Mouse (Mus musculus) megakaryocyte, embryonic 14.5 days (primary cell): ENCODE results near the gene Vps37b. TPM values are rescaled to one million over a fixed set of nuclear protein-coding genes. Genes with fewer than 3 reads are reported as not detected.

ENCODE experiments used
- H3K27me3 ChIP-seq: replicated peaks from 2 replicates; pipeline ENCODE3; 2012; ENCODE audit warnings: inconsistent platforms
- H3K36me3 ChIP-seq: replicated peaks from 2 replicates; pipeline ENCODE3; 2012; ENCODE audit warnings: low read length, inconsistent platforms, mixed read lengths
- H3K4me1 ChIP-seq: 2 replicates; pipeline ENCODE4 v1.6.1; 2012; ENCODE audit warnings: inconsistent platforms
- H3K4me3 ChIP-seq: replicated peaks from 2 replicates; pipeline ENCODE3; 2012; ENCODE audit warnings: moderate library complexity, mild to moderate bottlenecking, inconsistent platforms
- H3K9me3 ChIP-seq: 2 replicates; pipeline ENCODE4 v1.6.1; 2012; ENCODE audit warnings: inconsistent platforms
- FLI1 ChIP-seq: IDR thresholded peaks from 2 replicates; pipeline ENCODE4 v1.6.1; 2012; ENCODE audit warnings: low read length, inconsistent platforms, mixed read lengths
- GATA1 ChIP-seq: IDR thresholded peaks from 3 replicates; pipeline ENCODE4 v1.6.1; 2012; ENCODE audit warnings: mixed read lengths, low read length, inconsistent platforms, borderline replicate concordance
- polyA plus RNA-seq: library from polyadenylated mRNA; stranded (reverse); fragments of >175 nt; gene quantifications from 2 replicates; pipeline ENCODE4 v1.2.3, GENCODE M21; 2012; ENCODE audit warnings: low replicate concordance; ENCODE audit not compliant: insufficient read depth

Vps37b gene
- polyA plus RNA-seq, 1 experiment: 437 TPM

DNA sequence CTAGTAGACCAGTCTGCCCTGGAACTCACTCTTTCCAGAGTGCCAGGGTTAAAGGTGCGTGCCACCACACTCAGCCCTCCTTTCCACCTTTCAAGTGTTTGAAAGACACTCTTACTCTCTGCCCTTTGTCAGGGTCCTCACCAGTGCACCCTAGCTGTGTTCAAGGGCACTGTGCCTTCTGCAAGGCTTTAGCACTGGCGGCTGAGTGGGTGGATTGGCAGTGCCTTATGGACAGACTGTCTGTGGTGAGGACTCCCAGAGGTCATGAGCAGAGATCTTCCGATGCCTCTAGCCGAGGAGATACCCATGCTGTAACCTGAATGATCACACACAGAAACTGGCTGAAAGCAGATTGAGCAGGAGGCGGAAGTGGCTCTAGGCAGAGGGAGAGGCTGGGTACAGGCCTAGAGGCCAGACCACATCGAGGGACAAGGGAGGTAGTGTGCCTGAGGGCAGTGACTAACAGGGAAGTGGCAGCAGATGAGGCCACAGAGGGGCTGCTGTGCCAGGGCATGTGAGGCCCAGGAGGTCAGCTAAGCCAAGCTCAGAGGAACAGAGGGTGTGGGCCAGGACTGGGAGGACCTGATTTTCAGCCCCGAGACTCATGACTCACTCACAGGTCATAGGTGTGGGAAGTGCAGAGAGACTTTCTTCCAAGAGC lies 14.8 kb upstream of the Vps37b start:
- H3K4me1 ChIP-seq: peaks cover 98% of the 10 kb centered on the region
- H3K4me3 ChIP-seq: peak overlapping the region; percentile 77
- peaks cover 34% of the 10 kb centered on the region for H3K36me3 ChIP-seq
- TF ChIP-seq FLI1 (no peak), GATA1 (no peak)
- H3K27me3 ChIP-seq: no peaks in the 10 kb centered on the region
- H3K9me3 ChIP-seq: no peaks in the 10 kb centered on the region

DNA sequence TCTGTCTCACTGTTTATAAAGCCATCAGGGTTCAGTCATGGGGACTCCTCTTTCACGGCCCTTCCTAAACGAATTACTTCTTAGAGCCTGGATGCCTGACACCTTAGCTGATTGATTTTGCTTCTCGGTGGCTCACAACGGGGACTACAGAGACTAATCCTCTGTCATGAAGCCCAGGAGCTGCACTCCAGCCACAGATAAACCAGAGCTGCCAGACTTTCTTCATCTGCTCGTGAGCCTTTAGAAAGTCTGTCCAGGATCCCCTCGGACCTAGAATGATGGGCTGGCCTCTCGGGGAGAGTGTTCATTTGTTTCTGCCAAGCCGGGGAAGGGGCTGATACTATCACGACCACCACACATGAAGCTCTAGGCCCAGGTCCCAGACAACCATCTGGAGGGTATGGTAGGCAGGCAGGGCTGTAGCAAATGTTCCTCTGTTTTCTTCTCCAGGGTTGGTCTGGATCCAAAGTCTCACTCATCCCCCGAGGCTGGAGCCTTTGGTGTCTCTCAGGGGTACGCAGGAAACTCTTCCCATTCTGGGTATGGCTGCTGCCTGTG lies 13.5 kb upstream of the Vps37b start:
- H3K4me1 ChIP-seq: peaks cover 93% of the 10 kb centered on the region
- H3K36me3 ChIP-seq: peaks cover 40% of the 10 kb centered on the region
- no peaks in the 10 kb centered on the region for H3K9me3 ChIP-seq
- no peak overlapping the region for H3K4me3 ChIP-seq
- TF ChIP-seq GATA1 (no peak), FLI1 (no peak)
- H3K27me3 ChIP-seq: no peaks in the 10 kb centered on the region

DNA sequence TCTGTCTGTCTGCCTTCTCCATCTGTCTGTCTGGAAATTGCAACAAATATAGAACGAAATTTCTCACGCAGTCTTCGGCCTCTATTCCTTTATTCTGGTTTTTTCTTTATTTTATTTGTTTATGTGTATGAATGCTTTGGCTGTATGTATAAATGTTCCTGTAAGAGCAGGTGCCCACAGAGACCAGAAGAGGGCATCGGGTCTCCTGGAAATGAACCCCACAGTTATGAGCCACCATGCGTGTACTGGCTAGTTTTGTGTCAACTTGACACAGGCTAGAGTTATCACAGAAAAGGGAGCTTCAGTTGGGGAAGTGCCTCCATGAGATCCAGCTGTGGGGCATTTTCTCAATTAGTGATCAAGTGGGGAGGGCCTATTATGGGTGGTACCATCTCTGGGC lies 11.9 kb upstream of the Vps37b start:
- peaks cover 89% of the 10 kb centered on the region for H3K4me1 ChIP-seq
- TF ChIP-seq GATA1 (no peak), FLI1 (no peak)

DNA sequence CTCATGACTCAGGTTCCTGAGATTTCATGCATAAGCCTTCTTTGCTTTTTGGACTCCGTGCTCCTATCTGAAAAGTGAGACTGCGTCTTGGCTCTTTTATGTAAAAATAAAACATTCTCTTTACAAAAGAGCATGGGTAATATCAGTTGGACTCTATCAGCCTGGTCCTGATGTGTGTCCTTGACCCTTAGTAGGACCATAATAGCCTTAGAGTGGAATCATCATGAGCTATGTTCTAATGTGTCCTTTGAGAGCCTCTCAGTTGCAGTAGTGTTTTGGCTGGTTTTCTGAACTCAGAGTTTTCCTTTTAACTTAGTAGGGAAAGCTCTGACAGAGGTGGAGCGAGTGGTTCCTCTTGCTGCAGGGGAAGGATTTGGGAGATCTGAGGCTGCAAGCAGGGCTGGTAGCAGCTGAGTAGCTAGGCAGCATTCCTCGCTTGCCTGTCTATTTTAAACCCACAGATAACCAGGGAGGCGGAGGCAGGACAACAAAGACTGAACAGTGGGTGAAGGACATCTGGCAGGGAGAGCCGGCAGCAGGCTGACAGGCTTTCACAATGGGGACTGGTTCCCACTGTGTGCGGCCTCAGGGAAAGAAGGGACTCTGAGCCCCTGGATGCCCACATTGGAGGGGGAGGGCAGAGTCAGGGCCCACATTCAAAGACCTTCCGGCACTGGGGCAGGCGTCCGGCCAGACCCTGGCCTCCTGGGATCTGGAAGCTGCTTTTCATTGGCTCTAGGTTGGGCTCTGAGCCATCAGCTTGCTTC lies 11.3 kb upstream of the Vps37b start:
- Histone ChIP-seq H3K4me3 (peak overlapping the region; percentile 86), H3K9me3 (no peaks in the 10 kb centered on the region), H3K27me3 (no peaks in the 10 kb centered on the region), H3K36me3 (peaks cover 44% of the 10 kb centered on the region), H3K4me1 (peaks cover 88% of the 10 kb centered on the region)
- no peak for TF ChIP-seq GATA1
- TF ChIP-seq FLI1: no peak

More for the DNA sequence above, 11.9 kb upstream of the Vps37b start:
- Histone ChIP-seq H3K36me3 (peaks cover 45% of the 10 kb centered on the region), H3K27me3 (no peaks in the 10 kb centered on the region), H3K4me3 (peak overlapping the region; percentile 86), H3K9me3 (no peaks in the 10 kb centered on the region)

DNA sequence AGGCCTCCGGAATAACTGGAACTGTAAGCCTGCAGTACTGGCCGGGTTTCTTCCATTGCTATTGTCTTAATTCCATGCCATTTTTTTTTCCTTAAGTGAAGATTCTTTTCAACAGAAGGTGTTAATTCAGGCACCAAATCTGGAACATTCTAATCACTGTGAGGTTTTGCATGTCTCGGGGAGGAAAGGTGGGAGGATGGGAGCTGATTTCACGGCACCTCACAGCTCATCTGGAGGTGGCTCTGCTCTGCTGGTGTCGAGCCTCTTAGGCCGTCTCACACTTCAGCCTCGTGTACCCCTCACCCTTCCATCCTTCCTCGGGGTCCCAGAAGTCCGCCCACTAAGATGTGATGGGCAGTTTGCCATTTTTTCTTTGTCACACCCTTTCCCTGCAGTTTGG lies 9.0 kb upstream of the Vps37b start:
- Histone ChIP-seq H3K4me3 (no peak overlapping the region), H3K9me3 (no peaks in the 10 kb centered on the region), H3K27me3 (no peaks in the 10 kb centered on the region), H3K36me3 (peaks cover 25% of the 10 kb centered on the region), H3K4me1 (peaks cover 84% of the 10 kb centered on the region)
- no peak for TF ChIP-seq GATA1
- no peak for TF ChIP-seq FLI1

DNA sequence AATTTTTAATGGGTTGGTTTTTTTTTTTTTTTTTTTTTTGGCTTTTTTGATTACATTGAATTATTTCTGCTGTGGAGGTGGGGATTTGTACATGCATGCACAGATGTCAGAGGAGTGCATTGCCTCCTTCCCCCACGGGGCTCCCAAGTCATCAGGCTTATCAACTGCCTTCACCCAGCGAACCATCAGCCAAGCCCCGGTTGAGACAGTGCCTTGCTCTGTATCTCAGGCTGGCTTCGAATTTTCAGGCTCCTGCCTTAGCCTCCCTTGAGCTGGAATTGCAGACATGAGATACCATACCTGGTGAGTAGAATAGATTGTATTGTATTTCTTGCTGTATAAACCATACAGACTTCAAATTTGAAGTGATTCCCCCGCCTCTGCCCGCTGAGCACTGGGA lies 7.5 kb upstream of the Vps37b start:
- H3K36me3 ChIP-seq: peaks cover 14% of the 10 kb centered on the region

DNA sequence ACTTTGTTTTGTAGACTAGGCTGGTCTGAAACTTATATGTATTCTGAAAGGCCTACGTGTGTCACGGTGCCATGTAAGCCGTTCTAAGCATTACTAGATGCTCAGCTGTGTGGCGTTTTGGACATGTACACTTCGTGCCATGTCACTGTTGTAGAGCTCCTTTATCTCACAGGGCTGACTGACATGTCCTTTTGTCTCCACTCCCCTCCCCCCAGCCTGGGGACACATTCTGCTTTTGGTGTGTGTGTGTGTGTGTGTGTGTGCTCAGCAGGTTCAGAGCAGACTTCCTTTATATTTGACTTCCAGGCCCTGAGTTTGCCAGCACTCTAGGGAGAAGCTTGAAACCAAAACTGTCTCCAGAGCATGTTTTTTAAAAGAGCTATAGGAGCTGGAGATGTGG lies 4.8 kb upstream of the Vps37b start:
- TF ChIP-seq GATA1 (no peak), FLI1 (no peak)
- H3K4me3 ChIP-seq: peak overlapping the region; percentile 71
- H3K36me3 ChIP-seq: peaks cover 11% of the 10 kb centered on the region
- peaks cover 77% of the 10 kb centered on the region for H3K4me1 ChIP-seq
- no peaks in the 10 kb centered on the region for H3K27me3 ChIP-seq
- H3K9me3 ChIP-seq: no peaks in the 10 kb centered on the region

More for the DNA sequence above, 7.5 kb upstream of the Vps37b start:
- H3K9me3 ChIP-seq: no peaks in the 10 kb centered on the region
- H3K27me3 ChIP-seq: no peaks in the 10 kb centered on the region
- no peak overlapping the region for H3K4me3 ChIP-seq
- TF ChIP-seq FLI1 (no peak), GATA1 (no peak)
- H3K4me1 ChIP-seq: peaks cover 84% of the 10 kb centered on the region

DNA sequence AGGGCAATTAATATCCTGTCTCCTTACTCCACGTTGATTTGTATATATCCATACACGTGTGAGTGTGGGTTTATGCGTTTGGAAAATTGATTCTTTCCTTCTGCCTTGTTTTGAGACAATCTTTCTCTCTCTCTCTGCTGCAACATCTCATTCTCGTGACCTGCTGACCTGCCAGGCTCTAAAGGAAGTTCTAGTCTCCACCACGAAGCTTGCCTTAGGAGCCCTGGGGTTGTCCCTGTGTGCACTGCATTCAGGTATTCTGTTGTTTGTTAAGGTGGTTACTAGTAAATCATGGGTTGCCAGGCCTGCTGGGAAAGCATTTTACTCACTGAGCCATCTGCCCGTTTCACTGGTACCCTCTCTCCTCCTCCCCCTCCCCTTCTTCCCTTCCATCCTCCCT lies 4.3 kb upstream of the Vps37b start:
- Histone ChIP-seq H3K27me3 (no peaks in the 10 kb centered on the region), H3K36me3 (peaks cover 9% of the 10 kb centered on the region), H3K4me1 (peaks cover 75% of the 10 kb centered on the region), H3K4me3 (peak overlapping the region; percentile 20), H3K9me3 (no peaks in the 10 kb centered on the region)
- TF ChIP-seq FLI1 (no peak), GATA1 (no peak)

DNA sequence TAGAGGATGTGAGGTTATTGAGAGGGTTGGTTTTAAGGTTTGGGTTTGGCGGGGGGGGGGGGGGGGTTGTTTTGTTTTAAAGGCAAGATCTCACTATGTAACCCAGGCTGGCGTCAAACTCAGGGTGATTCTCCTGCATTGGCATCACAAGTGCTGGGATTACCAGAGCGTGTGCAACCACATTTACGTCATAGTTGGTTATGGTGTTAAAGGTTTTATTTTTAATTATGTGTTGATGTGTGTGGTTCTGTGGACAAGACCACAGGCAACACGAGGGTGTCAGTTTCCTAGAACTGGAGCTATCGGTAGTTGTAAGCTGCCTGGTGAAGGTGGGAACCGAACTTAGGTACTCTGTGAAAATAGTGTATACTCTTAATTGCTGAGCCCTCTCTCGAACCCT lies 3.7 kb upstream of the Vps37b start:
- Histone ChIP-seq H3K4me3 (no peak overlapping the region), H3K4me1 (peaks cover 71% of the 10 kb centered on the region), H3K27me3 (no peaks in the 10 kb centered on the region), H3K9me3 (no peaks in the 10 kb centered on the region), H3K36me3 (peaks cover 5% of the 10 kb centered on the region)
- TF ChIP-seq FLI1 (no peak), GATA1 (no peak)

DNA sequence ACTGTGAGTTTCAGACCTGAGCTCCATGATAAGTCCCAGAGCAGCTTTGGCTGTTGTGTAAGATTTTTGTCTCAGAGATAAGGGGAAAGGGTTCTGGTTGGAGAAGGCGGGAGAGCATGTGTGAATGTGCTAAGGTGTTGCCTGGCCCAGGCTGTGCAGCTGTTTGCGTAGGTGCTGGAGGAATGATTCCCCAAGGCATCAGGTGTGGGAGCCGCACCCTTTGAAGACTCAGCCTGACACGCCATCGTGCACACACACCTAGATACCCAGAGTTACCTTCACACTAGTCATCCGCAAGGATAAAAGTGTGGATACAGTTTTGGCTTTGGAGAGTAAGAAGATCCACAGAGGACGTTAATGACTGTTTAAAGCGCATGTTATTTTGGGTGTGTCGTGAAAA lies 3.3 kb upstream of the Vps37b start:
- TF ChIP-seq GATA1 (no peak), FLI1 (no peak)
- no peaks in the 10 kb centered on the region for H3K27me3 ChIP-seq
- H3K36me3 ChIP-seq: peaks cover 8% of the 10 kb centered on the region
- H3K4me1 ChIP-seq: peaks cover 72% of the 10 kb centered on the region
- peak overlapping the region; percentile 50 for H3K4me3 ChIP-seq
- H3K9me3 ChIP-seq: no peaks in the 10 kb centered on the region
